Mouse (Mus musculus): ENCODE measurements around the gene Ccdc167.

DNA sequence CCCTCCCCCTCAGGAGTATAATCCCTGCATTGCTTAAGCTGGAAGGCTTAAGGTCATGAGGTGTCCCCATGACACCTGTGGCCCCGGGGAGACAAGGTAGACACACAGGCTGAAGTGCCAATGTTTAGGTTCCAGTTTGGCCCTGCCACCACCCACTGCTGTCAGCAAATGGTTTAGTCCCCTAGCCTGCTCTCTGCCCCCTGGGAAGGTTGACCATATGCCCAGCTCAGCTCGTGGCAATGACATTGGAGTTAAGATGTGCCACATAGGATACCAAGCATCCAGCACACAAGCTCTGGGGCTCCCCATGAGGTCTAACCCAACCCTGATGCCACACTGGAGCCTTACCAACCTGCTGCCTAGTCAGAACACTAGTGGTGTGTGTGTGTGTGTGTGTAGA lies 15.7 kb upstream of the Ccdc167 start:
- TF ChIP-seq CTCF (IDR thresholded peaks at IDR 0.05; ENCODE audit: extremely low read depth, insufficient read depth, low read length) (no peak), POLR2A (IDR thresholded peaks at IDR 0.05; ENCODE audit: extremely low read depth, insufficient read depth, low read length) (no peak)

Measured in cortical plate, adult 2 months (tissue).